Mouse (Mus musculus): ENCODE results near the gene Hist2h2aa2. TPM values are rescaled to one million over a fixed set of nuclear protein-coding genes. Genes with fewer than 3 reads are reported as not detected.
"Not testable (repeated sequence)": the region's sequence is repeated elsewhere in the genome, so short reads cannot be mapped to it uniquely, and the experiment has no call there.

Gene Hist2h2aa2
- polyA plus RNA-seq, 1 experiment from 2014 or later, result 55.1 TPM

DNA sequence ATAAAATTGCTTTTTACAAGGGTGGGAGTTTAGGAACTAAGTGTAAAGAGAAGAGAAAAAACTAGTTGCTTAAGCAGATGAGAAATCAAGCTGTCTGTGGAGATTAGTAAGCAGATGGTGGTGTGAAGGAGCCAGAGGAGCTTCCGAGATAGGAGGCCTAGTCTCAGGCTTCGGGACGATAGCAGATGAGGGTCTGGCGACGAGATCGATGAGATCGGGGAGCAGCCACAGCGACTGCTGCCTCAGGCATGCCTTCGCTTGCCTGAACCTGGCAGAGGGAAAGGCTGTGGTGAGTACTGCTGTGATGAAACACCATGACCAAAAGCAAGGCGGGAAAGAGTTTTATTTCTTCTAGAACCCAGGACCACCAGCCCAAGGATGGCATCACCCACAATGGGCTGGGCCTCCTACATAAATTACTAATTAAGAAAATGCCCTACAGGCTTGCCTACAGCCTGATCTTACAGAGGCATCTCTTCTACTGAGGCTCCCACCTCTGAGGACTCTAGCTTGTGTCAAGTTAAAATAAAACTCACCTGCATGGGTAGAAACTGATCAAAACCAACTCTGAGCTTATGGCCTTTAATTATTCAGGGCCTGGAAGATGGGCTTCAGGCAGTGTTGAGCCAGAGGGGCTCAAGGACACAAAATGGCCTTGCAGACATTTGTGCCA is 14.7 kb upstream of the Hist2h2aa2 start:
- no peaks in the 10 kb centered on the region for H3K27me3 ChIP-seq (ENCODE audit: insufficient read depth, poor library complexity, severe bottlenecking)
- no peak overlapping the region for H3K4me3 ChIP-seq
- H3K4me1 ChIP-seq (replicated peaks), result peaks cover 13% of the 10 kb centered on the region; the same call in 1 of the 2 replicates
- no peaks in the 10 kb centered on the region for H3K36me3 ChIP-seq
- no peaks in the 10 kb centered on the region for H3K9me3 ChIP-seq
- peak; percentile 50 for DNase-seq (ENCODE audit: low spot score)
- 49% methylated on average over 10 of the region's 10 CpGs for WGBS
- H3K27ac ChIP-seq, result peak overlapping the region; percentile 56

GRCm38 (mm10) chr3:96251787-96252186 is 11.7 kb upstream of the Hist2h2aa2 start:
- WGBS, result 94% methylated on average over 3 of the region's 3 CpGs
- Histone ChIP-seq H3K4me1 (replicated peaks) (peaks cover 33% of the 10 kb centered on the region), H3K9me3 (no peaks in the 10 kb centered on the region), H3K36me3 (no peaks in the 10 kb centered on the region), H3K27ac (no peak overlapping the region), H3K27me3 (ENCODE audit: insufficient read depth, poor library complexity, severe bottlenecking) (no peaks in the 10 kb centered on the region), H3K4me3 (no peak overlapping the region)
- no peak for DNase-seq (ENCODE audit: low spot score)

- WGBS, result 87% methylated on average over 3 of the region's 3 CpGs
Measured at GRCm38 (mm10) chr3:96250890-96251289, 10.8 kb upstream of the Hist2h2aa2 start.

DNA sequence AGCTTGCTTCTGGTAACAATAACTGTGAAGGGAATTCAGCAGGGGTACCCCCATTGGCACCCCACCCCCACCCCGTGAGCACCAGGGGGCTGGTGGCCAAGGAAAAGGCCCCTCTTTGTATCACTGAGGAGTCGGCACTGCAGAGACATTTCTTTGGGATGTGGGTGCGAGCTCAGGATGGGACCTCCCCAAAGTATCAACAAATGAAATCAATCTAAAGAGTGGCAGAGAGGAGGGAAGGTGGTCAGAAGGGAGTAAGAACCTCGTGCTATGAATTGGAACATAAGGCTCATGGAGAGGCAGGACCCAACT is 8.9 kb upstream of the Hist2h2aa2 start:
- Histone ChIP-seq H3K27ac (peak overlapping the region; percentile 62), H3K4me3 (peak overlapping the region; percentile 59), H3K4me1 (replicated peaks) (peaks cover 39% of the 10 kb centered on the region), H3K27me3 (ENCODE audit: insufficient read depth, poor library complexity, severe bottlenecking) (no peaks in the 10 kb centered on the region), H3K9me3 (no peaks in the 10 kb centered on the region), H3K36me3 (no peaks in the 10 kb centered on the region)
- DNase-seq (ENCODE audit: low spot score), result no peak
- WGBS, result 56% methylated on average over 4 of the region's 4 CpGs

More at GRCm38 (mm10) chr3:96250890-96251289, 10.8 kb upstream of the Hist2h2aa2 start:
- no peaks in the 10 kb centered on the region for H3K27me3 ChIP-seq (ENCODE audit: insufficient read depth, poor library complexity, severe bottlenecking)
- no peaks in the 10 kb centered on the region for H3K36me3 ChIP-seq
- peaks cover 33% of the 10 kb centered on the region for H3K4me1 ChIP-seq (replicated peaks)
- DNase-seq (ENCODE audit: low spot score), result no peak
- no peak overlapping the region for H3K4me3 ChIP-seq
- H3K27ac ChIP-seq, result no peak overlapping the region
- H3K9me3 ChIP-seq, result no peaks in the 10 kb centered on the region

DNA sequence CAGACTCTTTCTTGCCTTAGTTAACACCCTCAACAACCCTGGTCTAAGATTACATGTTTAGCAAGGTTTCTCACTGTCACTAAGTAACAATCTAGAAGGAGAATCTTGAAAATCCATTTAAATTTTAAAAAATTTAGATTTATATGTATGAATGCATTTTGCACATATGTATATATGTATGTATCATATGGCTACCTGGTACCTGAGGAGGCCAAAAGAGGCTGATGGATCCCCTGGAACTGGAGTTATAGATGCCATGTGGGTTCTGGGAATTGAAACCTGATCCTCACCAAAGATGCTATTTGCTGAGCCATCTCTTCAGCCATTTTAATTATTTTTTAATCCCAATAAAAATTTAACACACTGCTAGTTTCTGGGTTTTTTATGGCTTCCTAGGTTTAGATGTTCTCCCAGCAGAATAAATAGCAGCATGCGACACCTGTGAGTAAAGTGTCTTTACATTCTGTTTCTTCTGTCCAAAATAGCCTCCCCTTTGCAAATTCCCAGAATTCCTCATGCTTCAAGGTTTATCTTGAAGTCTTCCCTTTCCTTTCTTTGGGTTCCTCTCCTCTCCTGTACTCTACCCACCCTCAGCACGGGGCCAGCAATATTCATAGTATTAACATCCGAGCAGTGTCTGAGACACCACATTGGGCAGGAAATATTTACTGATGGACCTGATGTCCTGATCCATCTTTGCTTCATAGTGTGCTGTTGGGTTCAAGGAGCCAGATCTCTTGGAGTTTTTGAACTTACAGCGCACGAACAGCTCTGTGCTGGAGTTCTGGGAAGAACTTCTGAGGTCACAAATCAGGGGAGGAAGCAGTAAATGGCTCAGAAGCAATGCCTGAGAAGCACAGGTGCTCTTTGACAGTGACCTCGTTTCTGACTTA is 8.3 kb upstream of the Hist2h2aa2 start:
- no peak for DNase-seq (ENCODE audit: low spot score)
- 50% methylated on average over 6 of the region's 6 CpGs for WGBS

DNA sequence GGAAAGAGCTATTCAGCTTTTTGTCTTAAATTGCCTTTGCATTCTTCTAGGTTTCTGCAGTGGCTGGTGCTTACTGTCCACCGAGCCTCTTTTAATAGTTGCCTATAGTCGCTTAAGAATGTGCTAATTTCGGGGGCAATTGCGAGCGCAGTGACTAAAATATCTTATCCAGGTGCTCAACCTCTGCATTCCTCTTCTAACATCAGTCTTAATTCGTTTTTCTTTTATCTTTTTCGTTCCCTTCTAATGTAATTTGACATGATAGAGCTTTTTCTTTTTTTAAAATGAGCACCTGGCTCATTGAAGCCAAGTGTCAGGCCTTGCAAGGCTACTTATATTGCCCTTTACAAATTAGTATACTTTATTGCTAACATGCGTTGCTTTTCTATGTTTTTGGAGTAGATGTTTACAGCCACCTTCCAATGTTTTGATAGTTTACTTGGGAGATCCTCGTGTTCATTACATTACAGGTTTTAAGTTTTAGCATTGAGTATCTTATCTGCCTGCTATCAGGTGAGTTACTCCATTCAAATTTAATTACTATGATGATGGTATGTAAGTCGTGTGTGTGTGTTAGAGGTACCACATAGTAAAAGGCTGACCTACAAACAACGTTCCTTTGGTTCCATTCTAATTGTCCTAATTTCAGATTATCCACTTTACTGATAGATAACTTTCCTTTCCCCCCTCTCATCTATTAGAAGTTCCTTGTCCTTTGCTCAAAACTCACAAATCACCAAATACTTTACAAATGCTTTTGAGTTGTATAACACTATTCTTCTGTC is 7.5 kb upstream of the Hist2h2aa2 start:
- H3K27me3 ChIP-seq (ENCODE audit: insufficient read depth, poor library complexity, severe bottlenecking), result no peaks in the 10 kb centered on the region
- H3K36me3 ChIP-seq, result no peaks in the 10 kb centered on the region
- DNase-seq (ENCODE audit: low spot score), result no peak
- H3K27ac ChIP-seq, result peak overlapping the region; percentile 89
- 3% methylated on average over 11 of the region's 11 CpGs for WGBS
- peak overlapping the region; percentile 59 for H3K4me3 ChIP-seq
- H3K9me3 ChIP-seq, result no peaks in the 10 kb centered on the region
- peaks cover 47% of the 10 kb centered on the region for H3K4me1 ChIP-seq (replicated peaks)

More for the DNA sequence above, 8.3 kb upstream of the Hist2h2aa2 start:
- Histone ChIP-seq H3K4me1 (replicated peaks) (peaks cover 44% of the 10 kb centered on the region), H3K27me3 (ENCODE audit: insufficient read depth, poor library complexity, severe bottlenecking) (no peaks in the 10 kb centered on the region), H3K27ac (peak overlapping the region; percentile 62), H3K4me3 (peak overlapping the region; percentile 59), H3K9me3 (no peaks in the 10 kb centered on the region), H3K36me3 (no peaks in the 10 kb centered on the region)

- H3K36me3 ChIP-seq; H3K27me3 ChIP-seq (ENCODE audit: insufficient read depth, poor library complexity, severe bottlenecking); H3K9me3 ChIP-seq; DNase-seq (ENCODE audit: low spot score): not testable (repeated sequence)
- Histone ChIP-seq H3K4me1 (replicated peaks) (peaks cover 47% of the 10 kb centered on the region), H3K27ac (peak within 1 kb of the TSS; percentile 89), H3K4me3 (peak within 1 kb of the TSS; percentile 59)
- under 1% methylated on average over 18 of the region's 47 CpGs for WGBS
Measured at GRCm38 (mm10) chr3:96246427-96246856, 6.4 kb upstream of the Hist2h2aa2 start, which contains the start of gene Hist2h3c1. Hist2h3c1 (plus strand) TSS chr3:96246685.

DNA sequence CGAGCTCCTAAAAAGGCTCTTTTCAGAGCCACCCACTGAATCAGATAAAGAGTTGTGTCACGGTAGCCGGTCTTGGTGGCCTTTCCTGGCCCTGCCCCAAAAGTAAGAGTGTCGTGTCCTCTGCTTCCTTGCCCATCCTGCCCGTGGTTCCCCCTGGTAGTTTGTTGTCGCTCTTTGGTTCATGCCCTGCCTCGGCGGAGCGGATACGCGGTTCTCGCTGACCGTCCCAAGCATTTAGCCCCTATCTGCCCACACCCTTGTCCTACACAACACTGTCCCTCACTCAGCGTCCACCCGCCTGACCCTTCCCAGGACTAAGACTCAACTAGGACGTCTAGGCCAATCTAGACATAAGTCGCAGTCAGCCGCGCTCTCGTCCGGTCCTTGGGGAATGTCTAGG is 5.9 kb upstream of the Hist2h2aa2 start:
- H3K4me1 ChIP-seq (replicated peaks), result peaks cover 48% of the 10 kb centered on the region
- not testable (repeated sequence) for DNase-seq (ENCODE audit: low spot score); H3K9me3 ChIP-seq; H3K36me3 ChIP-seq; H3K27me3 ChIP-seq (ENCODE audit: insufficient read depth, poor library complexity, severe bottlenecking)
- H3K27ac ChIP-seq, result peak overlapping the region; percentile 81
- H3K4me3 ChIP-seq, result peak overlapping the region; percentile 44
- WGBS, result 1% methylated on average over 10 of the region's 21 CpGs

GRCm38 (mm10) chr3:96245003-96245886 is 5.2 kb upstream of the Hist2h2aa2 start, which contains the start of gene Hist2h2aa1:
Hist2h2aa1 (plus strand) TSS chr3:96245497.
- under 1% methylated on average over 45 of the region's 88 CpGs for WGBS
- Histone ChIP-seq H3K4me3 (peak within 1 kb of the TSS; percentile 57), H3K27ac (peak within 1 kb of the TSS; percentile 96), H3K4me1 (replicated peaks) (peaks cover 48% of the 10 kb centered on the region)
- not testable (repeated sequence) for H3K27me3 ChIP-seq (ENCODE audit: insufficient read depth, poor library complexity, severe bottlenecking); H3K9me3 ChIP-seq; H3K36me3 ChIP-seq
- peak; percentile 81 for DNase-seq (ENCODE audit: low spot score)

GRCm38 (mm10) chr3:96243921-96244572 is 4.0 kb upstream of the Hist2h2aa2 start:
- Histone ChIP-seq H3K27ac (peak overlapping the region; percentile 96), H3K4me3 (peak overlapping the region; percentile 57; the same call in 1 of the 2 replicates), H3K9me3 (no peaks in the 10 kb centered on the region), H3K4me1 (replicated peaks) (peaks cover 46% of the 10 kb centered on the region), H3K27me3 (ENCODE audit: insufficient read depth, poor library complexity, severe bottlenecking) (no peaks in the 10 kb centered on the region), H3K36me3 (no peaks in the 10 kb centered on the region)
- 85% methylated on average over 7 of the region's 7 CpGs for WGBS
- no peak for DNase-seq (ENCODE audit: low spot score)

DNA sequence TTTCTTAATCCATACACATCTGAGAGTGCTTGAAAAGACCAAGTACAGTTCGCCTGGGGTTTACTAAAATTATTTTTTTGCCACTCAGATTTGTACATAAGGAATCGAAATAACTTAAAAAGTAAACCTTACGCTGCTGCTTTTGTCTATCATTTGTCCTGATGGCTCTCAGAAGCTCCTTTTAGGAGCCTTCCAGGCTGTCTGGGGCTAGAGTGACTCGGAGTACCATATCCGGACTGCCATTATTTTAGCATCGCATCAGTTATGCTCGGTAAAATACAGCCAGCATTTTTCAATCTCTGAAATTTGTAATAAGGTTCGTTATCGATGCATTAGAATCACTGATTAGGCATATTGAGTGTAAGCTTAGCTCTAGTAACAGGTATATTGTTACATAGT is 722 bp upstream of the Hist2h2aa2 start:
- Histone ChIP-seq H3K27ac (peak overlapping the region; percentile 96), H3K4me3 (peak overlapping the region; percentile 42), H3K9me3 (no peaks in the 10 kb centered on the region), H3K4me1 (replicated peaks) (peaks cover 43% of the 10 kb centered on the region), H3K27me3 (ENCODE audit: insufficient read depth, poor library complexity, severe bottlenecking) (no peaks in the 10 kb centered on the region), H3K36me3 (no peaks in the 10 kb centered on the region)
- DNase-seq (ENCODE audit: low spot score), result no peak
- WGBS, result 79% methylated on average over 9 of the region's 9 CpGs

Measured in hindbrain, embryonic 10.5 days (tissue).